Mouse (Mus musculus): ENCODE measurements at regions not wholly inside any gene's neighbourhood (a gene's known extent, or its start where the extent isn't known, plus 50 kb on each side); places are given as distances from the start of the nearest gene placed in this dataset.
"Not testable (repeated sequence)": the region's sequence is repeated elsewhere in the genome, so short reads cannot be mapped to it uniquely, and the experiment has no call there.

DNA sequence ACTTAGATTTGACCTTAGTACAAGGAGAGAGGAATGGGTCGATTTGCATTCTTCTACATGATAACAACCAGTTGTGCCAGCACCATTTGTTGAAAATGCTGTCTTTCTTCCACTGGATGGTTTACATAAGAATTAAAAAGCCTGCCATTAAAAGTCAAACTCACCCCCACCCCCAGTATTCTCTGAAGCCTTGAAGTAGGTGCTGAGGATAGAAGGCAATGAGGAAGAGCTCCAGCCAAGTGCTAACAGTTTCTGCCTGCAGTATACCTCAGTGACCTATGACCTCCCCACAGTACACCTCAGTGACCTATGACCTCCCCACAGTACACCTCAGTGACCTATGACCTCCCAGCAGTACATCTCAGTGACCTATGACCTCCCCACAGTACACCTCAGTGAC is 328.4 kb downstream of the Nkx6-1 start:
- not testable (repeated sequence) for H3K27me3 ChIP-seq (ENCODE audit: control insufficient read depth, insufficient read depth, low read depth, low read length); H3K9ac ChIP-seq (ENCODE audit: low read length); ATAC-seq (ENCODE audit: low read depth); H3K4me1 ChIP-seq (replicated peaks; ENCODE audit: control insufficient read depth, insufficient read depth, low read length); H3K36me3 ChIP-seq (ENCODE audit: control insufficient read depth, insufficient read depth, low read length); H3K9me3 ChIP-seq (ENCODE audit: control insufficient read depth, low read length); H3K27ac ChIP-seq (ENCODE audit: low read length); H3K4me2 ChIP-seq (ENCODE audit: low read depth, low read length); H3K4me3 ChIP-seq (ENCODE audit: low read length)
- 60% methylated on average over 1 of the region's 1 CpGs for WGBS

GRCm38 (mm10) chr5:101331825-101332224 is 333.0 kb downstream of the Nkx6-1 start:
- H3K9me3 ChIP-seq (ENCODE audit: control insufficient read depth, low read length), result no peaks in the 10 kb centered on the region
- H3K27ac ChIP-seq (ENCODE audit: low read length), result no peak overlapping the region
- no peak for ATAC-seq (ENCODE audit: low read depth)
- 75% methylated on average over 10 of the region's 10 CpGs for WGBS
- H3K27me3 ChIP-seq (ENCODE audit: control insufficient read depth, insufficient read depth, low read depth, low read length), result no peaks in the 10 kb centered on the region
- H3K9ac ChIP-seq (ENCODE audit: low read length), result no peak overlapping the region
- H3K4me2 ChIP-seq (ENCODE audit: low read depth, low read length), result no peak overlapping the region
- no peaks in the 10 kb centered on the region for H3K4me1 ChIP-seq (replicated peaks; ENCODE audit: control insufficient read depth, insufficient read depth, low read length)
- no peaks in the 10 kb centered on the region for H3K36me3 ChIP-seq (ENCODE audit: control insufficient read depth, insufficient read depth, low read length)
- no peak overlapping the region for H3K4me3 ChIP-seq (ENCODE audit: low read length)

DNA sequence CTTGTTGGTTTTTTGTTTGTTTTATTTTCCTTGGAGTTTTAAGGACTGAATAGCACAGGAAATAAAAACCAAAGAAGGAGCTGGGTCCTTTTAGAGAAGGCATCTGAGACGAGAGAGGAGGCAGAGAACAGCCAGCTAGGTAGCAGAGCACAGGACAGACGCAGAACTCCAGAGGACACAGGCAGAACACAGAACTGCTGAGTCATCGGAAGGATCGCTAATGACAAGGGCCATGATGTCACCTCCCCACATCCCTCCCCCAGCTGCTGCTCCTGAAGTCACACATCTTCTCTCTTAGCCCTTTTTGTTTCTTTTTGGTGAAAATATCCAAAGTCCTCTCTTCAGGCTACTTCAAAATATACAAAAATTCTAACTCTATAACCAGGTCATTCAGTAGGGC is 338.7 kb downstream of the Nkx6-1 start:
- Histone ChIP-seq H3K4me3 (ENCODE audit: low read length) (no peak overlapping the region), H3K4me2 (ENCODE audit: low read depth, low read length) (no peak overlapping the region), H3K27me3 (ENCODE audit: control insufficient read depth, insufficient read depth, low read depth, low read length) (peaks cover 2% of the 10 kb centered on the region), H3K4me1 (replicated peaks; ENCODE audit: control insufficient read depth, insufficient read depth, low read length) (no peaks in the 10 kb centered on the region), H3K36me3 (ENCODE audit: control insufficient read depth, insufficient read depth, low read length) (no peaks in the 10 kb centered on the region), H3K9ac (ENCODE audit: low read length) (no peak overlapping the region), H3K9me3 (ENCODE audit: control insufficient read depth, low read length) (no peaks in the 10 kb centered on the region), H3K27ac (ENCODE audit: low read length) (no peak overlapping the region)
- ATAC-seq (ENCODE audit: low read depth), result no peak
- WGBS, result 68% methylated on average over 4 of the region's 4 CpGs

DNA sequence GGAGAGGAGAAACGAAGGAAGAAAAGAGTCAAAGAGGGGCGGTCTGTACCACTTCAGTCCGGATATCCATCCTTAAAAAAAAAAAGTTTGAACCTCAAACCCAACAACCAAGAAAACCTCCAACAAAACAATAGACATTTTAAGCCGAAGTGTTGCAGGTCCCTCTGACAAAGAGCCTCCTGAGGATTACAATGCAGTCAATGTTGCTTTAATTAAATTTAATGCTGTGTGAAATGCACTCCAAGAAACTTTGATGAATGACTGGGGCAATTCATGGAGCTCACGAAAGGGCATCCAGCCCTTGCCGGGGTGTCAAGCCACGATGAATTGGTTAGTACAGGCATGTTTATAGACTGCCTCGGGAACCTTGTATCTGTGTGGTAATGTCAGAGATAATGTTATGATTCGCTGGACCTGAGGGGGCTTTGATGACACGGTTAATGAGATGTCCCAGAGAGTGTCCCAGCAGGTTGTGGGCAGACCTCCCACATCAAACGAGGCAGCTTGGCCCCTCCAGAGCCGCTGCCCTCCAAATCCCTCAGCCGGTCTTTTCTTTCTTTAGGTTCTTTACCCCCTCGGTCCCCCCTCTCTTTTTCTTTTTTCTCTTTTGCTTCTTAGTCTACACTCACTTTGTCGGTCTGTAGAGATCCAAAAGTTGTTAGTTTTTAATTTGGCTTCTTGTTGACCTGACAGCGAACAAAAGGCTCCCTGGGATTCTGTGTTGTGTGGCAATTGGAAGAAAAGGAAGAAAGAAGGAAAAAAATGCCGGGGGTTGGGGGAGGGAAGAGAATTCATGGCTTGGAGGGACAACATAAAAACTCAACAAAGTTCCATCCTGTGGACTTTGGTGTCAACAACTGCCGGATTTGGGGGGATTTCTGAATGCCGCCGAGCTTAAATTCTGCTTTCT is 341.5 kb downstream of the Nkx6-1 start:
- 15% methylated on average over 20 of the region's 20 CpGs for WGBS
- Histone ChIP-seq H3K9ac (ENCODE audit: low read length) (no peak overlapping the region), H3K27me3 (ENCODE audit: control insufficient read depth, insufficient read depth, low read depth, low read length) (peaks cover 2% of the 10 kb centered on the region), H3K4me3 (ENCODE audit: low read length) (no peak overlapping the region), H3K4me1 (replicated peaks; ENCODE audit: control insufficient read depth, insufficient read depth, low read length) (no peaks in the 10 kb centered on the region), H3K9me3 (ENCODE audit: control insufficient read depth, low read length) (no peaks in the 10 kb centered on the region), H3K27ac (ENCODE audit: low read length) (no peak overlapping the region), H3K36me3 (ENCODE audit: control insufficient read depth, insufficient read depth, low read length) (no peaks in the 10 kb centered on the region), H3K4me2 (ENCODE audit: low read depth, low read length) (no peak overlapping the region)
- no peak for ATAC-seq (ENCODE audit: low read depth)

- WGBS, result 83% methylated on average over 6 of the region's 6 CpGs
- no peaks in the 10 kb centered on the region for H3K27me3 ChIP-seq (ENCODE audit: control insufficient read depth, insufficient read depth, low read depth, low read length)
- no peaks in the 10 kb centered on the region for H3K4me1 ChIP-seq (replicated peaks; ENCODE audit: control insufficient read depth, insufficient read depth, low read length)
- no peak for ATAC-seq (ENCODE audit: low read depth)
- H3K36me3 ChIP-seq (ENCODE audit: control insufficient read depth, insufficient read depth, low read length), result no peaks in the 10 kb centered on the region
- no peak overlapping the region for H3K4me3 ChIP-seq (ENCODE audit: low read length)
- no peak overlapping the region for H3K9ac ChIP-seq (ENCODE audit: low read length)
- no peak overlapping the region for H3K4me2 ChIP-seq (ENCODE audit: low read depth, low read length)
- no peaks in the 10 kb centered on the region for H3K9me3 ChIP-seq (ENCODE audit: control insufficient read depth, low read length)
- no peak overlapping the region for H3K27ac ChIP-seq (ENCODE audit: low read length)
These were observed 364.8 kb downstream of the Nkx6-1 start for GRCm38 (mm10) chr5:101299986-101300385.

DNA sequence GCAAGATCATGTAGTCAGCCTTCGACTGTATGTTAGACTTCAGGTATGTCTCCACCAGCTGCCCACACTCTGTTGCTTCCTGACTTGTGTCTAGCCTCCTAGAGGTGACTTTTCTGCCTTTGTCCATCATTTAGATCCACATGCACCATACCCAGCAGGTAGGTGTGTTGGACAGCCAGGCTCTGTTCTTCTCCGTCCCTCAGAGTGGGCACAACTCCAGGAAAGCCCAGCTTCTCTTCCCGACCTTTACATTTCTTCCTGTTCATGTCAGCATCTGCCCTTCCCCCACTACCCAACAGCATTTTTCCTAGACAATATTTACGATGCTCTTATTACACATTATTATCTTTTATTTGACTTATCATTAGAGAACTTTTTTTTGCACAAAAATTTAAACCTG is 366.4 kb downstream of the Nkx6-1 start:
- Histone ChIP-seq H3K36me3 (ENCODE audit: control insufficient read depth, insufficient read depth, low read length) (no peaks in the 10 kb centered on the region), H3K27ac (ENCODE audit: low read length) (no peak overlapping the region), H3K9ac (ENCODE audit: low read length) (no peak overlapping the region), H3K27me3 (ENCODE audit: control insufficient read depth, insufficient read depth, low read depth, low read length) (no peaks in the 10 kb centered on the region), H3K9me3 (ENCODE audit: control insufficient read depth, low read length) (no peaks in the 10 kb centered on the region), H3K4me3 (ENCODE audit: low read length) (no peak overlapping the region), H3K4me2 (ENCODE audit: low read depth, low read length) (no peak overlapping the region), H3K4me1 (replicated peaks; ENCODE audit: control insufficient read depth, insufficient read depth, low read length) (no peaks in the 10 kb centered on the region)
- ATAC-seq (ENCODE audit: low read depth), result no peak
- WGBS, result 49% methylated on average over 4 of the region's 4 CpGs

- 52% methylated on average over 5 of the region's 5 CpGs for WGBS
- H3K27ac ChIP-seq (ENCODE audit: low read length), result no peak overlapping the region
- no peaks in the 10 kb centered on the region for H3K36me3 ChIP-seq (ENCODE audit: control insufficient read depth, insufficient read depth, low read length)
- no peaks in the 10 kb centered on the region for H3K4me1 ChIP-seq (replicated peaks; ENCODE audit: control insufficient read depth, insufficient read depth, low read length)
- no peak overlapping the region for H3K9ac ChIP-seq (ENCODE audit: low read length)
- no peaks in the 10 kb centered on the region for H3K9me3 ChIP-seq (ENCODE audit: control insufficient read depth, low read length)
- no peak overlapping the region for H3K4me3 ChIP-seq (ENCODE audit: low read length)
- ATAC-seq (ENCODE audit: low read depth), result no peak
- H3K27me3 ChIP-seq (ENCODE audit: control insufficient read depth, insufficient read depth, low read depth, low read length), result no peaks in the 10 kb centered on the region
- H3K4me2 ChIP-seq (ENCODE audit: low read depth, low read length), result no peak overlapping the region
These were observed 367.2 kb downstream of the Nkx6-1 start for GRCm38 (mm10) chr5:101297511-101298102.

- Histone ChIP-seq H3K9ac (ENCODE audit: low read length) (no peak overlapping the region), H3K4me3 (ENCODE audit: low read length) (no peak overlapping the region), H3K27me3 (ENCODE audit: control insufficient read depth, insufficient read depth, low read depth, low read length) (no peaks in the 10 kb centered on the region), H3K9me3 (ENCODE audit: control insufficient read depth, low read length) (no peaks in the 10 kb centered on the region), H3K27ac (ENCODE audit: low read length) (no peak overlapping the region), H3K36me3 (ENCODE audit: control insufficient read depth, insufficient read depth, low read length) (no peaks in the 10 kb centered on the region), H3K4me1 (replicated peaks; ENCODE audit: control insufficient read depth, insufficient read depth, low read length) (no peaks in the 10 kb centered on the region), H3K4me2 (ENCODE audit: low read depth, low read length) (no peak overlapping the region)
- 45% methylated on average over 7 of the region's 7 CpGs for WGBS
- ATAC-seq (ENCODE audit: low read depth), result no peak
These were observed 368.9 kb downstream of the Nkx6-1 start for GRCm38 (mm10) chr5:101295941-101296340.

DNA sequence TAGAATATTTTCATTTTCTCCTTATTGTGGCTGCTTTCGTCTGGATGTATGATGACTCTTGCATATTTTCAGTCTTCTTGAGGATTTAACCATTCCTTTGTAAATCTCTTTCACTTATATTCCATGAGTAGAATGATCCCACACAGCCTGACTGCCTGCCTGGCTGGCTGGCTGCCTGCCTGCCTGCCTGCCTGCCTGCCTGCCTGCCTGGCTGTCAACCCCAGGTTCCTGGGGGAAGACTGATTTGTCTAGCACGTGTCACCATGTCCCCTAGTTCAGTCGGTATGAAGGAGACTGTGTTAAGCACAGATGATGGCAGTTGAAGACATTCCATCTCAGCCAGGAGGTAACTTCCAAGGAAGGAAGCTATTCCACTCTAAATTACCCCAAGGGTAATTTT is 370.8 kb downstream of the Nkx6-1 start:
- Histone ChIP-seq H3K4me3 (ENCODE audit: low read length) (no peak overlapping the region), H3K27me3 (ENCODE audit: control insufficient read depth, insufficient read depth, low read depth, low read length) (no peaks in the 10 kb centered on the region), H3K36me3 (ENCODE audit: control insufficient read depth, insufficient read depth, low read length) (no peaks in the 10 kb centered on the region), H3K9ac (ENCODE audit: low read length) (no peak overlapping the region), H3K4me1 (replicated peaks; ENCODE audit: control insufficient read depth, insufficient read depth, low read length) (no peaks in the 10 kb centered on the region), H3K9me3 (ENCODE audit: control insufficient read depth, low read length) (no peaks in the 10 kb centered on the region), H3K4me2 (ENCODE audit: low read depth, low read length) (no peak overlapping the region), H3K27ac (ENCODE audit: low read length) (no peak overlapping the region)
- WGBS, result 36% methylated on average over 3 of the region's 3 CpGs
- no peak for ATAC-seq (ENCODE audit: low read depth)
